Mouse (Mus musculus): Measurements from ENCODE around the gene Dnah2.
A peak's percentile ranks its signal among the peaks of the same experiment; 100 is the strongest.

Gene Dnah2

GRCm38 (mm10) chr11:69386758-69387157 is 162.2 kb downstream of the Dnah2 start:
- no peak for DNase-seq

- peak; percentile 73 for DNase-seq
Observed at GRCm38 (mm10) chr11:69384979-69385378, 163.9 kb downstream of the Dnah2 start.

- no peak for DNase-seq
Observed at GRCm38 (mm10) chr11:69382478-69383105, 166.3 kb downstream of the Dnah2 start.

- DNase-seq, result peak; percentile 68
Observed at GRCm38 (mm10) chr11:69381356-69381755, 167.6 kb downstream of the Dnah2 start.

GRCm38 (mm10) chr11:69379600-69379999 is 169.3 kb downstream of the Dnah2 start:
- no peak for DNase-seq

- DNase-seq, result peak; percentile 66
Observed at GRCm38 (mm10) chr11:69377766-69378165, 171.1 kb downstream of the Dnah2 start.

GRCm38 (mm10) chr11:69375646-69376045 is 173.3 kb downstream of the Dnah2 start:
- DNase-seq, result no peak

GRCm38 (mm10) chr11:69373223-69373965 is 175.5 kb downstream of the Dnah2 start:
- no peak for DNase-seq

GRCm38 (mm10) chr11:69372780-69373170 is 176.1 kb downstream of the Dnah2 start:
- DNase-seq, result peak; percentile 42

GRCm38 (mm10) chr11:69372056-69372779 is 176.7 kb downstream of the Dnah2 start:
- peak; percentile 61 for DNase-seq

GRCm38 (mm10) chr11:69371601-69372000 is 177.3 kb downstream of the Dnah2 start:
- DNase-seq, result no peak

- DNase-seq, result no peak
Observed at GRCm38 (mm10) chr11:69370817-69371215, 178.1 kb downstream of the Dnah2 start.

All from kidney, postnatal 10 days (tissue).